Mouse (Mus musculus): ENCODE data around the gene Agxt2.

Agxt2 gene

DNA sequence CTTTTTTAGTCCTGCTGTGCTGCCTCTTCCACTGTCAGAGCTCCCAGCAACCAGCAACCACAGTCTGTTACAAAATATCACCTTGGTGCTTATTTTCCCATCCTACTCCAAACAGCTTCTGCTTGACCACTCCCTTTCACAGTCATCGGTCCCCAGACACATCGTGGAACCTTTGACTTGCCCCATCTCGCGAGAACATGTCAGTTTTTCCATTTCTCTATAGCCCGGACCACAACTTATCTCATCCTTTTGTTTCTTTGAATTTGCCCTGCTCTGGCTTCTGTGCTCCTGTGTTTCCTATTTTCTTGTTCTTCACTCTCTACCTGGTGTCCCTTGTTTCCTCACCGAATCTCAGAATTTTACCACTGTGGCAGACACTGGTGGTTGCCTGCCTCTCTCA, 67.8 kb downstream of the Agxt2 start:
- no peak for DNase-seq (ENCODE audit: extremely low read depth, insufficient read length, low spot score)

DNA sequence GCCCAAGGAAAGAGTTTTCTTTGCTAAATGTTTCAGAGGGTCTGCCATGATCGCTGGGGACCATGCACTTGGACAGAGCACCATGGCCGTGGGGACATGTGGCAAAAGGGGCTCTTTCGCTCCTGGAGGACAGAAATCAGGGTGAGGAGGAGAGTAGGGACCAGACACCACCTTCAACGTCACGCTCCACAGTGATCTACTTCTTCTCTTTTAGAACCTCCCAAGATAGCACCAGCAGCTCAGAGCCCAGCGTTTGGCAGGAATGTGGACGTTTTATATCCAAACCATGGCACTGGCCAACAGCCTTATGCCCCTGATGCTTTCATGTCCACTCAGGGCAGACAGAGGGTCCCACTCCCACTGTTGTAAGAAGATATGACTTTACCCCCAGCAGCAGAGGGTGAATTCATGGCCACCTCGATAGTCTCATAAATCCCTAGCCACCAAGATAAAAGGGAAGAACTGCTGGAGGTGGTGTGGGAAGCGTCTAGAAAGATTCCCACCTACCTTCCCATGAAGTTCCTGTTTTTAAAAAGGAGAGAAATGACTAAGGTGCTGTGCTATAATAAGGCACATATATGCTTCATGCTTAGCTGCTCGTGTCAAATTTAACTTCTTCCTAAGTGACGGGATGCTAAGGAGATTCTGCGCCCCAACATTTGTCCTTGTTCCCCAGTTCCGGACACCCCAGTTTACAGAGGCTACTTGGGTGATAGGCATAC, 68.4 kb downstream of the Agxt2 start:
- no peak for DNase-seq (ENCODE audit: extremely low read depth, insufficient read length, low spot score)

DNA sequence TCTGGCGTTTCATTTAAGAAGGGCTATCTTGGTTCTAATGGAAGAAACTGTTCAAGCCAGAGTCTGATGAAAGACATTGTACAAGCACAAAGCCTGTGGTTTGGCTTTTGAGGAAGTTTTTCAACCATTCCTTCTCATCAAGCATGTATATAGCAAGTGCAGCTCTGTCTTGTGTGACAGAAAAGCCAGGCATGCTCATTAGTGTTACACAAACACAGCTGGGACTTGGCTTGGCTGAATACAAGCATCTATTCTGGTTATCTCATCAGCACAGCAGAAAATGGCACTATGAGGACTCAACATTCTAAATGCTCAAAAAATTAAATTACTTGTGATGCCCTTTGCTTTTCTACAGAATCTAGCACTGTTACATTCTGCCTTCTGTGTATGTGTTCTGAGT, 78.6 kb downstream of the Agxt2 start:
- no peak for DNase-seq (ENCODE audit: extremely low read depth, insufficient read length, low spot score)

DNA sequence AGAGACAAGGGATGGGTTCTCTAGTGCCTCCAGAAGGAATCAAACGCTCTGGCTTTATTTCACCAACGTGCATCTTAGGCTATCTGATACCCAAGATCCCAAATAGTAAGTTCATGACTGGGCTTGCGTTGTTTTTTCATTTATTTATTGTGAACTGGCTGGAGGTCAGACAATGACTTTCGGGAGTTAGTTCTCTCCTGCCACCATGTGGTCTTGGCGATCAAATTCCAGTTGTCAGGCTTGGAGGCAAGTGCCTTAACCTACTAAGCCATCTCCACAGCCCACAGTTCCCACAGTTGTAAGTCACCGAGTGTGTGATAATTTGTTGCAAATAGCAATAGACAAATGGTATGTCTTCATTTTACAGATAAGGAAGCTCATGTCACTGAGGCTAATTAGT, 81.6 kb downstream of the Agxt2 start:
- no peak for DNase-seq (ENCODE audit: extremely low read depth, insufficient read length, low spot score)

DNA sequence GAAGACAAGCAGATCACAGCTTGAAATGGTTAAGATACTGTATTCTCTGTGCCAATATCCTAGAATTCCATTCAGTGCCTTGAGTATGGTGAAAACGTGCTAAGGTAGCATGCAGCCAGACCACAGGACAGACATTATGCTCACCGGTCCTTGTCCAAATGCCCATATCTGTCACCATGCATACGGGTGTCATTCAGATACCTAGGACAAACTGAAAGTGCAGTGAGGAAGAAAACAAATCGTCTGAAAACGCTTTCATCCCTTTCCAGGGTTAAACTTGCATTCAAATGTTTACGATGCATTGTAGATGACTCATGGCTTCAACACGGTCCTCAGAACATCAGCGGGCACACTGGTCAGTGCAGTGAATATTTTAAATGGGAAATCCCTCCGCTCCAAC, 83.2 kb downstream of the Agxt2 start:
- DNase-seq (ENCODE audit: extremely low read depth, insufficient read length, low spot score), result no peak

DNA sequence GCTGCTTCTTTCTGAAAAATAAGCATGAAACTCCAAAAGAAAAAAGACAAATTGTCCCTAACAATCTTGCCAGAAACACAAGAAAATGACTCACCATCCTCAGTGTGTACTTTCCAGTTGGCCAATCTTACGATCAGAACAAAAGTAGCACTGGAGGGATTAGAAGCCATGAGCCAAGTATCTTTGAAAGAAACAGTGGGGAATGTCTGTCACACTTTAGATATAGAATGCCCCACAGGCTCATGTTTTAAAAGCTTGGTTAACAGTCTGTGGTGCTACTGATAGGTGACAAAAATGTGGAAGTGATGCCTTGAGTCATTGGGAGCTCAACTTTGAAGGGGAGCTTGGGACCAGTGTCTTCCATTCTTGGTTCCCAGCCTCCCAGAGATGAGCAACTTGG, 83.9 kb downstream of the Agxt2 start:
- DNase-seq (ENCODE audit: extremely low read depth, insufficient read length, low spot score), result no peak

DNA sequence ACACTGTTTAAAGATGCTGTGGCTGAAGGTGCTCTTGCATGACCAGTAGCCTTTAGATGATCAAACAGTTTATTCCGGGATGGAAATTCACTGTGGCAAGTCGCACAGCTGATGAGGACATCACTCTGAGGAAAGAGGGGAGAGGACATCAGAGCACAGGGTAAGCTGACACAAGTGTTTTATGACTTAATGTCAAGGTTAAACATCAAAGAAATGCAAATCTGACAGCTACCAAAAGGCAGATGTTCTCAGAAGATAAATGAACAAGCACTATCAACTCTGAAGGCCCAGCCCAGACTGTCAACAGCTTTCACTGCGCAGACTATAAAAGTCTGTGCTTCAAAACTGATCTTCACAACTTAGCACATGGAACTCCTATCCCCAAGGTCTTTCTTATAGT, 88.8 kb downstream of the Agxt2 start:
- DNase-seq (ENCODE audit: extremely low read depth, insufficient read length, low spot score), result no peak

Data from 3134 (cell line).